Mouse (Mus musculus) liver, adult 2 months (tissue): Measurements from ENCODE around the gene Ficd. TPM values are rescaled to one million over a fixed set of nuclear protein-coding genes. Genes with fewer than 3 reads are reported as not detected.

ENCODE experiments used
- DNase-seq: peaks from one replicate; pipeline ENCODE4 v3.0.0-alpha.2; 2011; ENCODE audit warnings: low read depth, low spot score; ENCODE audit errors: extremely low read depth
- H3K27ac ChIP-seq: fragments of 200-500 bp; replicated peaks from 2 replicates; pipeline ENCODE4 v1.5.1; 2012; ENCODE audit warnings: low read depth, mild to moderate bottlenecking, control low read depth, inconsistent platforms, low read length; ENCODE audit not compliant: insufficient read depth
- H3K27me3 ChIP-seq: fragments of 200-500 bp; 2 replicates; pipeline ENCODE4 v1.6.1; 2012; ENCODE audit warnings: mild to moderate bottlenecking, moderate library complexity, low read length, inconsistent platforms; ENCODE audit not compliant: control insufficient read depth, insufficient read depth
- H3K36me3 ChIP-seq: fragments of 200-500 bp; 2 replicates; pipeline ENCODE4 v1.6.1; 2012; ENCODE audit warnings: low read length, inconsistent platforms; ENCODE audit not compliant: control insufficient read depth, insufficient read depth
- H3K4me1 ChIP-seq: fragments of 200-500 bp; 2 replicates; pipeline ENCODE4 v1.6.1; 2011; ENCODE audit warnings: low read length; ENCODE audit not compliant: control insufficient read depth, insufficient read depth
- H3K4me3 ChIP-seq: fragments of 200-500 bp; 2 replicates; pipeline ENCODE4 v1.5.1; 2011; ENCODE audit warnings: low read depth, mild to moderate bottlenecking, control low read depth, low read length, moderate library complexity; ENCODE audit not compliant: insufficient read depth
- H3K79me2 ChIP-seq: fragments of 200-500 bp; 2 replicates; pipeline ENCODE4 v1.6.1; 2012; ENCODE audit warnings: inconsistent platforms, mild to moderate bottlenecking, low read length, moderate library complexity; ENCODE audit not compliant: control insufficient read depth, insufficient read depth
- H3K9ac ChIP-seq: fragments of 200-500 bp; 2 replicates; pipeline ENCODE4 v1.6.1; 2012; ENCODE audit warnings: low read depth, mild to moderate bottlenecking, control low read depth, inconsistent platforms, low read length
- CTCF ChIP-seq: fragments of 200-500 bp; IDR thresholded peaks from 2 replicates; pipeline ENCODE4 v1.5.1; 2011; ENCODE audit warnings: low read depth, low read length, control low read depth
- POLR2A ChIP-seq: fragments of 200-500 bp; IDR thresholded peaks from 2 replicates; pipeline ENCODE4 v1.6.1; 2011; ENCODE audit warnings: low read length, control low read depth; ENCODE audit not compliant: insufficient read depth; ENCODE audit errors: extremely low read depth
- WGBS: fragments of 180-500 bp; shearing (Covaris S2); methylation state at CpG from one replicate; pipeline ENCODE4 v1.1.7; 2018; 5-methylcytosine and 5-hydroxymethylcytosine counted together
- polyA plus RNA-seq: library from polyadenylated mRNA; depleted of rRNA; stranded (reverse); fragments of >200 nt; gene quantifications from 2 replicates; pipeline ENCODE4 v1.2.3, GENCODE M21; 2012; rRNA removed
- total RNA-seq: library from RNA; depleted of rRNA; stranded (reverse); fragments of >200 nt; gene quantifications from 2 replicates; pipeline ENCODE4 v1.2.3, GENCODE M21; 2014; rRNA removed

Ficd gene
- total and polyA plus RNA-seq, 2 experiments = 2.5 to 7.2 TPM

- DNase-seq = no peak
- Histone ChIP-seq H3K27ac (no peak overlapping the region), H3K4me3 (no peak overlapping the region), H3K36me3 (no peaks in the 10 kb centered on the region), H3K9ac (no peak overlapping the region), H3K4me1 (peaks cover 6% of the 10 kb centered on the region), H3K79me2 (no peaks in the 10 kb centered on the region), H3K27me3 (no peaks in the 10 kb centered on the region)
- 82% methylated on average over 5 of the region's 5 CpGs for WGBS
- TF ChIP-seq CTCF (no peak), POLR2A (no peak)
Measured at GRCm38 (mm10) chr5:113786985-113787384, 51.4 kb downstream of the Ficd start.

- H3K79me2 ChIP-seq = no peaks in the 10 kb centered on the region
- peak; percentile 20 for DNase-seq
- no peak overlapping the region for H3K27ac ChIP-seq
- no peak overlapping the region for H3K9ac ChIP-seq
- no peak overlapping the region for H3K4me3 ChIP-seq
- TF ChIP-seq POLR2A (no peak), CTCF (no peak)
- WGBS = 34% methylated on average over 6 of the region's 6 CpGs
- H3K36me3 ChIP-seq = no peaks in the 10 kb centered on the region
- peaks cover 6% of the 10 kb centered on the region for H3K4me1 ChIP-seq
- no peaks in the 10 kb centered on the region for H3K27me3 ChIP-seq
Measured at GRCm38 (mm10) chr5:113788645-113789044, 53.0 kb downstream of the Ficd start.

DNA sequence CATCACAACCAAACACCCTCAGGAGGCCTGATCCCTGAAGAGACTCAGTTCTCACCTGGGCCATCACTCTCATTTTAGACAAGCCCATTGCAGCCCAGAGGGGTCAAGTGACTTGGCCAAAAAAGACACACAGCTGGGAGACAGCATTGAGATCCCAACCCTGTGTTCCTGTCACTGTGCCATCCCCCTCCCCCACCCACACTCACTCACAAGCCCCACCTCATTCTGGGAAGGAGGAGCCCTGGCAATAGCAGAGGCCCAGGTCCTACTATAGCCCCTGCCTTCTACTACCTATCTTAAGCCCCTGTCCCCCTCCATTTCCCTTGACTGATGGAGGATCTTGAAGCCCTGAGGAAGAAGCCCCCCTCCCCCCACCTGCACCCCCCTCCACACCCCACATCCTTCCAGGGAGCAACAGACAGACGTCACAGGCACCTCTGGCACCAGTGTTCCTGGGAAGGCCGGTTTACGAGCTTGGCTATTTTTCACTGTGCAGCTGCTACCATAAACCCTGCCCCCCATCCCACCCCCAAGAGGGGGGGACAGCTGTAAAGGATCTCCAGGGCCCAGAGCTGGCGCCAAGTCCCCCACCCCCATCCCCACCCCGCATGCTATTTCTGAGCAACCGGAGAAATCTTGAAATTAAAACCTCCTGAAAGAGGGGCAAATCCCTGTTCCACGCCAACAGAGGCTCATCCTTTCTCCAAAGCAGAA lies 53.6 kb downstream of the Ficd start:
- TF ChIP-seq POLR2A (no peak), CTCF (no peak)
- no peak for DNase-seq
- H3K27me3 ChIP-seq = no peaks in the 10 kb centered on the region
- H3K27ac ChIP-seq = no peak overlapping the region
- WGBS = 81% methylated on average over 7 of the region's 7 CpGs
- peaks cover 6% of the 10 kb centered on the region for H3K4me1 ChIP-seq
- no peak overlapping the region for H3K9ac ChIP-seq
- H3K4me3 ChIP-seq = no peak overlapping the region
- no peaks in the 10 kb centered on the region for H3K79me2 ChIP-seq
- H3K36me3 ChIP-seq = no peaks in the 10 kb centered on the region

Other genes with a start within 250 kb of the Ficd start
- gene Wscd2, start 245.5 kb upstream of the Ficd start, total RNA-seq = under 0.01 and 0.09 TPM in 2 replicates
- gene Wscd2, start 245.5 kb upstream of the Ficd start, polyA plus RNA-seq = 0.05 TPM in 2 replicates
- gene Cmklr1, start 85.4 kb upstream of the Ficd start, total RNA-seq = 1.8 and 2.1 TPM in 2 replicates
- gene Cmklr1, start 85.4 kb upstream of the Ficd start, polyA plus RNA-seq = 4.6 and 5.6 TPM in 2 replicates
- gene 1700069L16Rik, start 11.0 kb upstream of the Ficd start, total RNA-seq = not detected in 2 replicates
- not detected in 2 replicates for gene 1700069L16Rik, start 11.0 kb upstream of the Ficd start, polyA plus RNA-seq
- gene Sart3, start 36.7 kb downstream of the Ficd start, total RNA-seq = 6.0 and 7.7 TPM in 2 replicates
- 6.3 and 9.0 TPM in 2 replicates for gene Sart3, start 36.7 kb downstream of the Ficd start, polyA plus RNA-seq
- 121 and 133 TPM in 2 replicates for gene Iscu, start 36.9 kb downstream of the Ficd start, total RNA-seq
- gene Iscu, start 36.9 kb downstream of the Ficd start, polyA plus RNA-seq = 104 and 121 TPM in 2 replicates
- gene Tmem119, start 64.7 kb downstream of the Ficd start, total RNA-seq = 0.27 and 0.46 TPM in 2 replicates
- gene Tmem119, start 64.7 kb downstream of the Ficd start, polyA plus RNA-seq = 0.73 and 0.83 TPM in 2 replicates
- gene Selplg, start 96.8 kb downstream of the Ficd start, total RNA-seq = 1.1 and 2.3 TPM in 2 replicates
- gene Selplg, start 96.8 kb downstream of the Ficd start, polyA plus RNA-seq = 5.4 and 6.2 TPM in 2 replicates
- gene Coro1c, start 173.0 kb downstream of the Ficd start, total RNA-seq = 11.8 and 14.0 TPM in 2 replicates
- 12.0 and 13.6 TPM in 2 replicates for gene Coro1c, start 173.0 kb downstream of the Ficd start, polyA plus RNA-seq